Mouse (Mus musculus) cortical plate, adult 2 months (tissue): ENCODE data around the gene Fam186a.

Source experiments
- CTCF ChIP-seq: fragments of 200-500 bp; IDR thresholded peaks from 2 replicates; pipeline ENCODE4 v1.5.1; 2011; ENCODE audit warnings: mild to moderate bottlenecking, control low read depth, low read length; ENCODE audit not compliant: insufficient read depth; ENCODE audit errors: extremely low read depth
- POLR2A ChIP-seq: fragments of 200-500 bp; IDR thresholded peaks from 2 replicates; pipeline ENCODE4 v1.6.1; 2011; ENCODE audit warnings: mild to moderate bottlenecking, low read length, control low read depth; ENCODE audit not compliant: insufficient read depth; ENCODE audit errors: extremely low read depth

DNA sequence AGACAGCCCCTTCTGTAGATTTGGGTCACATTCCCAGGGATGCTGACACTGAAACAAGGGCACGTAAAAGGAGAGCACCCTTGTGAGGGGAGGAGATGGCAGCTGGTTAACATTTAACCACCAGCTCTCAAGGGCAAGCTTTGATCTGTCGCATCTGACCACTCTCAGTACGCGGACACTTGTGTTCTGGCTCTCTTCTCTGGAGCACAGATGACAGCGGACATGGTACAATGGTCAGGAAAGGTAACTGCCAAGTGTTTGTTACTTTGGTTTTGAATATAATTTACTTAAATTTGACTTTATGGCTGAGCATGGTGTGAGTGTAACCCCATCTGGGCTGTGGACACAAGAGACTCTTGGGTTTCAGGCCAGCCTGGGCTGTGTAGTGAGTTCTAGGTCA lies 64.1 kb downstream of the Fam186a start:
- TF ChIP-seq CTCF: no peak
- TF ChIP-seq POLR2A: no peak
